Mouse (Mus musculus) liver, embryonic 13.5 days (tissue): Measurements from ENCODE around the gene Abhd16a. TPM values are rescaled to one million over a fixed set of nuclear protein-coding genes. Genes with fewer than 3 reads are reported as not detected.

ENCODE experiments used
- ATAC-seq: fragments of 200-750 bp; cut with Nextera tagmentation; 2 replicates; pipeline ENCODE4 v1.8.0; 2017; ENCODE audit warnings: low read depth, mild to moderate bottlenecking, moderate number of reproducible peaks, moderate library complexity
- DNase-seq: peaks from one replicate; pipeline ENCODE4 v3.0.0; 2022
- H3K27ac ChIP-seq: fragments of 300-500 bp; sonication (generic); 2 replicates; pipeline ENCODE4 v1.5.1; 2015; ENCODE audit warnings: moderate library complexity, mild to moderate bottlenecking, inconsistent platforms
- H3K27me3 ChIP-seq: fragments of 300-500 bp; sonication (generic); 2 replicates; pipeline ENCODE4 v1.6.1; 2015; ENCODE audit warnings: mild to moderate bottlenecking, inconsistent platforms
- H3K36me3 ChIP-seq: fragments of 300-500 bp; sonication (generic); 2 replicates; pipeline ENCODE4 v1.6.1; 2015; ENCODE audit warnings: mild to moderate bottlenecking, inconsistent platforms
- H3K4me1 ChIP-seq: fragments of 300-500 bp; sonication (generic); replicated peaks from 2 replicates; pipeline ENCODE4 v1.6.1; 2015; ENCODE audit warnings: inconsistent platforms
- H3K4me2 ChIP-seq: fragments of 300-500 bp; sonication (generic); 2 replicates; pipeline ENCODE4 v1.6.1; 2015; ENCODE audit warnings: inconsistent platforms, mild to moderate bottlenecking, moderate library complexity
- H3K4me3 ChIP-seq: fragments of 300-500 bp; sonication (generic); replicated peaks from 2 replicates; pipeline ENCODE4 v1.5.1; 2015; ENCODE audit warnings: mild to moderate bottlenecking, inconsistent platforms
- H3K9ac ChIP-seq: fragments of 300-500 bp; sonication (generic); 2 replicates; pipeline ENCODE4 v1.6.1; 2015; ENCODE audit warnings: mild to moderate bottlenecking, inconsistent platforms
- H3K9me3 ChIP-seq: fragments of 300-500 bp; sonication (generic); replicated peaks from 2 replicates; pipeline ENCODE4 v1.6.1; 2016; ENCODE audit warnings: inconsistent platforms
- WGBS: fragments of 180-500 bp; shearing (Covaris S2); methylation state at CpG from one replicate; pipeline ENCODE4 v1.1.7; 2015; ENCODE audit not compliant: insufficient replicate concordance; 5-methylcytosine and 5-hydroxymethylcytosine counted together
- polyA plus RNA-seq: library from polyadenylated mRNA; unstranded; fragments of >200 nt; fragmentation: Nextera tagmentation; extraction: Ambion mirVana; gene quantifications from 2 replicates; pipeline ENCODE4 v1.2.1, GENCODE M21; 2015

The Abhd16a gene
- polyA plus RNA-seq, 1 experiment from 2014 or later: 54.9 TPM

DNA sequence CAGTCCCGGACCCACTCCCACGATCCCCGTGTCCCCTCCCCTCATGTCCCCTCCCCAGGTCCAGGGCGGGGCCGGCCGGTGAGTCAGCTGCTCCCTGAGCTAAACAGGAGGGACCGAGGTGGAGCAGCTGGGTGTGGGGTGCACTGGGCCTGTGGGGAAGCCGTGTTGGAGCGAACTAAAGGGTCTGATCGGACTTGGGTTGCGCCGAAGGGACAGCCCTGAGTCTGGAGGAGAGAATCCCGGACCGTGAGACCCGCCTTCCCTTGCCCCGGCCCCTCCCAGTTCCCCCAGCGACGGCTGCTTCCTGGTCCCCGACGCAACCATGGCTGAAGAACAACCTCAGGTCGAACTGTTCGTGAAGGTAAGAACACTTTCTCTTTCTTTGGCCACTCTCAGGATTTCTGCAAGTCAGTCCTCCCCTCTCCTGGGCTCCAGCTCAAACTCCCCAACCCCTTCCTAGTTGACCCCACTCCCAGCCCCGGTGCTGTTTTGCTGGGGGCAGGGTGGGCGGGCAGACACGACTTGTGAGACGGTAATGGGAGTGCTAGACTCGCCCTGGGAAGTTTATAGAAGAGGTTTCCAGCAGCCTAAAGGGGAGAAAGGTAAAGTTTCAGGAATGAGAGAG, 38.8 kb upstream of the Abhd16a start:
- Histone ChIP-seq H3K9ac (peak overlapping the region; percentile 92), H3K9me3 (no peaks in the 10 kb centered on the region), H3K4me1 (peaks cover 75% of the 10 kb centered on the region), H3K4me3 (peak overlapping the region; percentile 78), H3K27me3 (no peaks in the 10 kb centered on the region), H3K36me3 (peaks cover 31% of the 10 kb centered on the region), H3K4me2 (peak overlapping the region; percentile 100), H3K27ac (peak overlapping the region; percentile 97)
- ATAC-seq (peak; percentile 51), DNase-seq (peak; percentile 63)
- under 1% methylated on average over 27 of the region's 27 CpGs for WGBS

DNA sequence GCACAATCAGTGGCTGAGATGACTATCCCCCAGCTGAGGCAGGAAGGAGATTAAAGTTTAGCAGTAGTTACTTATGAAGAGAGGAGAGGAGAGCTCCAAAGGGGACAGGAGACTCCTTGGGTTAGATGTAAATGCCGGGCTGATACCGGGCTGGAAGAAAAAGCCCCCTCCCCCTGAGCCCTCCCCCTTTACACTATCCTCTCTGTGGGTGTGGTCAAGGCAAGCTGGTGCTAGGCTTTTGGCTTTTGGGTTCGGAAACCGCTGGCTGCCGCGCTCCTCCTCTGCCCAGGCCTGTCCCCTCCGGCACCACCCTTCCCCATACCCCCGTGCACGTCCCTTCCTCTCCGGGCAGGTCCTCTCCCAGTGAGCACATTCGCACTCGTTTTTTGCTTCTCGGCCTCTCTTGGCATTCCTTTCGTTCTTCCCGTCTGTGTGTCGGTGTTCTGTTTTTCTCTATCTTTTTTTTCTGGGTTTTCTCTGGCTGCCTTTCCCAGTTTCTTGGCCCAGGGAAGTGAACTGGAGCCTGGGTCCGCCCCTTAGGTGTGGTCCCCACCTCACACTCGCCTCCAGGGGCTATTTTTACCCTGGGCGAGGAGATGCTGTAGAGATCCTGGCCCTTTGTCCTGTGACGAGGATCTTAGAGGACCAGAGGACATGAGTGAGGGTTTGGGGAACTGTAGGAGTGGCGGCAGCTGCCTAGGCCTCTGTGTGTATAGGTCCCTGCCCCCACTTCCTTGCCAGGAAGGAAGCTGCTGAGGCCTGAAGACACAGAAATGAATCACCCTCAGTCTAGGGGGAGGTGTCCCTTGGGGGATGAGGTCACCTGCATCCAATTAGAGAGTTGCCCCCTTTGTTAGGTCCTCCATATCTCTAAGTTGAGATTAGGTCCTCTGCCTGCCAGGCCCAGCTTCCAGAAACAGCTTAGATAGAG, 37.6 kb upstream of the Abhd16a start:
- H3K9me3 ChIP-seq: no peaks in the 10 kb centered on the region
- peak overlapping the region; percentile 92 for H3K9ac ChIP-seq
- WGBS: 2% methylated on average over 21 of the region's 21 CpGs
- peaks cover 43% of the 10 kb centered on the region for H3K36me3 ChIP-seq
- peak; percentile 63 for DNase-seq
- H3K4me1 ChIP-seq: peaks cover 74% of the 10 kb centered on the region
- peak overlapping the region; percentile 78 for H3K4me3 ChIP-seq
- H3K27ac ChIP-seq: peak overlapping the region; percentile 97
- H3K4me2 ChIP-seq: peak overlapping the region; percentile 100
- no peaks in the 10 kb centered on the region for H3K27me3 ChIP-seq
- peak; percentile 43 for ATAC-seq

DNA sequence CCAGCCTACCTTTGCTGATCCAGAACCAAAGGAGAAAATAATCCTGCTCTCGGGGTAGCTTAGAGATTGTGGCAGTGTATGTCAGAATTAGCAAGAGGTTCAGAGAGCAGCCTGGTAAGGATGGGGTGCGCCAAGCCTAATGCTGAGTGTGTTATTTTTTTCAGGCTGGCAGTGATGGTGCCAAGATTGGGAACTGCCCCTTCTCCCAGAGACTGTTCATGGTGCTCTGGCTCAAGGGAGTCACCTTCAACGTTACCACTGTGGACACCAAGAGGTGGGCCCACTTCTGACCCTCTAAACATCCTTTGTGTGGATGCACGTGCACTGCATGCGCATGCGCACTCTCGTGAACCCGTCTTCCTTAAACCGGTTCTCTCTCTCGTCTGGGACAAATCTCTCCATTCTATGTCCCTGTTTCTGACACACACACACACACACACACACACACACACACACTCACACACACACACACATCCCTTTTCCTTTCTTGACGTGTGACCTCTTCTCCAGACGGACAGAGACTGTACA, 36.7 kb upstream of the Abhd16a start:
- 82% methylated on average over 12 of the region's 12 CpGs for whole genome bisulfite sequencing
- Histone ChIP-seq H3K27ac (peak overlapping the region; percentile 97), H3K4me3 (peak overlapping the region; percentile 78)

DNA sequence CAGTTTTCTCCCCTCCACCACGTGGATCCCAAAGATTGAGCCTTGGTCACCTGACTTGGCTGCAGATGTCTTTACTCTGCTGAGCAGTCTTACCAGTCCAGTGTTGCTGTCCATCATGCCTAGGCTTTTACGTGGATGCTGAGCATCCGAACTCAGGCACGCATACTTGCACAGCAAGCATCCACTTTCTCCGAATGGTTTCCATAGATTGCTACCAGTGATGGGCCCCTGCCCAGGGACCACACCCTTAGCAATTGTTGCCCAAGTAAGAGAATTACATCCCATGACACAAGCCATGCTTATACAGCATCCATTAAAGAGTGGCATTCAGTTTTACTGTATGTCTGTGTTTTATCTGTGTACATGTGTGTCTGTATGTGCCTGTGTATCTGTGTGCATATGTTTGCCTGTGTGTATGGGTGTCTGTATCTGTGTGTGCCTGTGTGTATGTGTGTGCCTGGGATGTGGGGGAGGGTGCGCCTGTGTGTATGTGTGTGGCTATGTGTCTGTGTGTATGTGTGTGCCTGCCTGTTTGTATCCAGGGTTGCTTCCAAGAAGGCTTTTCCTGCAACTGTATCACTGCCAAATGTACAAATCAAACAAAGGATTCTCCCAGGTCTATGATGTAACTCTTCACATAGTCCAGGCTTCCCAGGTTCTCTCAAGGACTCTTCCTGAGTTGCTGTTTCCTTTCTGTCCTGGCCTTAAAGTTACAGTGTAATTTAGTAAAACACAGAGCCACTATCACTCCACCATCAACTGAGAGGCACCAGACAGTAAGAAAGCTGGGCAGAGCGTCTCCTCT, 33.2 kb upstream of the Abhd16a start:
- no peak for ATAC-seq
- Histone ChIP-seq H3K27ac (peak overlapping the region; percentile 6; the same call in 1 of the 2 replicates), H3K9me3 (no peaks in the 10 kb centered on the region), H3K4me1 (peaks cover 81% of the 10 kb centered on the region), H3K27me3 (peaks cover 6% of the 10 kb centered on the region; the same call in 1 of the 2 replicates), H3K4me2 (no peak overlapping the region), H3K9ac (0 out of 2 replicates have a peak overlapping the region, but pooled peaks have one; percentile 15), H3K36me3 (peaks cover 66% of the 10 kb centered on the region), H3K4me3 (no peak overlapping the region)
- 80% methylated on average over 7 of the region's 7 CpGs for WGBS
- DNase-seq: no peak

More for the DNA sequence above, 36.7 kb upstream of the Abhd16a start:
- peak overlapping the region; percentile 92 for H3K9ac ChIP-seq
- ATAC-seq: no peak
- H3K9me3 ChIP-seq: no peaks in the 10 kb centered on the region
- H3K36me3 ChIP-seq: peaks cover 49% of the 10 kb centered on the region
- H3K27me3 ChIP-seq: no peaks in the 10 kb centered on the region
- DNase-seq: no peak
- peaks cover 73% of the 10 kb centered on the region for H3K4me1 ChIP-seq
- peak overlapping the region; percentile 100 for H3K4me2 ChIP-seq

DNA sequence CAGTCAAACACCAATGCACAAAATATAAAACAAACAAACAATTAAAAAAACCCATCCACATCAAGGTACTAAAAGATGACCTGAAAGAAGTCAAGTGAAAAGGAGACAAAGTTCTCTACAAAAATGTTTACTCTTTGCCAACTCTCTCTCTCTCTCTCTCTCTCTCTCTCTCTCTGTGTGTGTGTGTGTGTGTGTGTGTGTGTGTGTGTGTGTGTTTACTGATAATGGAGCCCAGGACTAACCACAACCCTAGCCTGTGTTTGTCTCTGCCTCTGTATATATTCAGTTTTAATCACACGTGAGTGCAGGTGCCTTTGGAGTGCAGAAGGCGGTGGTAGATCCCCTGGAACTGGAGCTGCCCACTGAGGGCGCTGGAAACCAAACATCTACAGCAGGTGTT, 32.0 kb upstream of the Abhd16a start:
- 33% methylated on average over 3 of the region's 3 CpGs for WGBS
- DNase-seq (no peak), ATAC-seq (no peak)
- no peak overlapping the region for H3K4me3 ChIP-seq
- no peak overlapping the region for H3K9ac ChIP-seq
- peaks cover 73% of the 10 kb centered on the region for H3K36me3 ChIP-seq
- H3K27ac ChIP-seq: peak overlapping the region; percentile 24; the same call in 1 of the 2 replicates
- peaks cover 14% of the 10 kb centered on the region for H3K27me3 ChIP-seq
- peaks cover 80% of the 10 kb centered on the region for H3K4me1 ChIP-seq
- no peaks in the 10 kb centered on the region for H3K9me3 ChIP-seq
- H3K4me2 ChIP-seq: no peak overlapping the region

DNA sequence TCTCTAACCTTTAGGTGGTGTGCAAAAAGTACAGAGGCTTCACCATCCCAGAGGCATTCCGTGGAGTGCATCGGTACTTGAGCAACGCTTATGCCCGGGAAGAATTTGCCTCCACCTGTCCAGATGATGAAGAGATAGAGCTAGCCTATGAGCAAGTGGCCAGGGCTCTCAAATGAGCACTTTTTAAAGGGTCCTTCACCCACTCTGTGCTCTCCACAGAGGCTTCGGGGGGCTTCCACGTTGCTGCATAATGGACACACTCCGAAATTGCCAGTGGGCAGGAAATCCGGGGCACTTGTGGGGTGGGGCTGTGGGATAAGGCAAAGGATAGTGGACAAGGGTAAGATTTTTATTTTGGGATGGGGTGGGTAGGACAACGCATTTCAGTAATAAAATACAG, 30.7 kb upstream of the Abhd16a start:
- Histone ChIP-seq H3K9ac (no peak overlapping the region), H3K9me3 (no peaks in the 10 kb centered on the region), H3K36me3 (peaks cover 60% of the 10 kb centered on the region), H3K4me1 (peaks cover 70% of the 10 kb centered on the region), H3K4me2 (peak overlapping the region; percentile 92; the same call in 1 of the 2 replicates), H3K4me3 (no peak overlapping the region), H3K27ac (peak overlapping the region; percentile 44; the same call in 1 of the 2 replicates), H3K27me3 (peaks cover 26% of the 10 kb centered on the region)
- WGBS: 69% methylated on average over 9 of the region's 9 CpGs
- DNase-seq (no peak), ATAC-seq (no peak)

DNA sequence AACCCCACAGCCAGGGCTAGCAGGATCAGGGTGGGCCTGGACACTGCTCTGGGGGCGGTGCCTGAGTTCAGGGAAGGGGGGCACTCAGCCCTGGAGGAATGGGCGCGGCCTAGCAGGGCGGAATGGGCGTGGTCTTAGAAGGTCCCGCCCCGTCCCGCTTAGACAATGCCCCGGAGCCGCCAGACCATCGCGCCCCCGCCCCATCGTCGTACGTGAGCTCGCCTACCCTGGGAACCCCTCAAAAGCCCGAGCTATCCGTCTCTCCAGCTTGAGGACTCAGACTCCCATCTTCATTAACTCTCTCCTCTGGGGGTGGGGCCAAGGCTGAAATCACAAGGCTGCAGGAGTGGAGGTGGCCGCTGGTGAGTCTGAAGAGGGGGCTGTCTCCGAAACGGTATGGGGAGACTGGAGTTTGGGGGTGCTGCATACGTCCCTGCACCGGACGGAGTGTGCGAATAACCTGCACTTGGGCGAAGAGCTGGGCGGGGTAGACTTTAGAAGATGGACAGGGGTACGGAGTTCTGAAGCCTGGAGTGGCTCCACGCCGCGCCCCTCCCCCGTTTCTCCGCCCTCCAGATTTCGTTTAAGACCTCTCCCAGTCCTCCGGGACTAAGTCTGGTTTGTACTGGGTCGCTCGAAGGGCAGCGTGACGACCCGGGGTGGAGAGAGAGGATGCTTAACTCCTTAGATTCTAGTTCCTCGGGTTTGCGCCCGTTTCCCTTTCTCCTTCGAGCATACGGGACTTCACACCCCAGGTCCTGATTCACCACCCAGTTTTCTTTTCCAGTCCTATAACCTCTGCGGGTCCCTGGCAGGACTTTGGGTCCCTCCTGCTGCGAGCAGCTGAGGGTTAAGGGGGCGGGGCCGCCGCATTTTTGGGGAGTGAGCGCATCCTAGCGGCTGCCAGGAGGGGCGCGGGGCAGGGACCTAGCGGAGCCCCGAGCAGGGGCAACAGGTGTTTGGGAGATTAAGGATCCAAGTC, 29.9 kb upstream of the Abhd16a start, which contains the start of gene Ddah2:
Gene Ddah2, plus strand, starts transcription at position 125 of the 982 bp plus-strand sequence.
- Histone ChIP-seq H3K27me3 (peaks cover 35% of the 10 kb centered on the region), H3K36me3 (peaks cover 51% of the 10 kb centered on the region), H3K9ac (peak within 1 kb of the TSS; percentile 70), H3K4me1 (peaks cover 67% of the 10 kb centered on the region), H3K27ac (peak within 1 kb of the TSS; percentile 44), H3K9me3 (no peaks in the 10 kb centered on the region), H3K4me3 (peak within 1 kb of the TSS; percentile 65), H3K4me2 (peak within 1 kb of the TSS; percentile 92)
- ATAC-seq (peak; percentile 74), DNase-seq (peak; percentile 75)
- under 1% methylated on average over 57 of the region's 57 CpGs for WGBS

DNA sequence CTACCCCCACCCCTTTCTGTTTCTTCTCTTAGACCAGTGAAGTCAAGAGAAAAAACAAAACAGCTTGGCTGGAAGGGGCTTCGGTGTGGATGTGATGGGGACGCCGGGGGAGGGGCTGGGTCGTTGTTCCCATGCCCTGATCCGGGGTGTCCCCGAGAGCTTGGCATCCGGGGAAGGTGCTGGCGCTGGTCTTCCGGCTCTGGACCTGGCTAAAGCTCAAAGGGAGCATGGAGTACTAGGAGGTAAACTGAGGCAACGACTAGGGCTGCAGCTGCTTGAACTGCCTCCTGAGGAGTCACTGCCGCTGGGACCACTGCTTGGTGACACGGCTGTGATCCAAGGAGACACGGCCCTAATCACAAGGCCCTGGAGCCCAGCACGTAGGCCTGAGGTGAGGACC, 29.0 kb upstream of the Abhd16a start:
- H3K9ac ChIP-seq: peak overlapping the region; percentile 70
- no peak overlapping the region for H3K27ac ChIP-seq
- 40% methylated on average over 14 of the region's 14 CpGs for WGBS
- H3K4me1 ChIP-seq: peaks cover 73% of the 10 kb centered on the region
- DNase-seq (no peak), ATAC-seq (no peak)
- no peaks in the 10 kb centered on the region for H3K9me3 ChIP-seq
- peaks cover 44% of the 10 kb centered on the region for H3K27me3 ChIP-seq
- H3K36me3 ChIP-seq: peaks cover 44% of the 10 kb centered on the region
- H3K4me3 ChIP-seq: peak overlapping the region; percentile 65
- H3K4me2 ChIP-seq: peak overlapping the region; percentile 92

DNA sequence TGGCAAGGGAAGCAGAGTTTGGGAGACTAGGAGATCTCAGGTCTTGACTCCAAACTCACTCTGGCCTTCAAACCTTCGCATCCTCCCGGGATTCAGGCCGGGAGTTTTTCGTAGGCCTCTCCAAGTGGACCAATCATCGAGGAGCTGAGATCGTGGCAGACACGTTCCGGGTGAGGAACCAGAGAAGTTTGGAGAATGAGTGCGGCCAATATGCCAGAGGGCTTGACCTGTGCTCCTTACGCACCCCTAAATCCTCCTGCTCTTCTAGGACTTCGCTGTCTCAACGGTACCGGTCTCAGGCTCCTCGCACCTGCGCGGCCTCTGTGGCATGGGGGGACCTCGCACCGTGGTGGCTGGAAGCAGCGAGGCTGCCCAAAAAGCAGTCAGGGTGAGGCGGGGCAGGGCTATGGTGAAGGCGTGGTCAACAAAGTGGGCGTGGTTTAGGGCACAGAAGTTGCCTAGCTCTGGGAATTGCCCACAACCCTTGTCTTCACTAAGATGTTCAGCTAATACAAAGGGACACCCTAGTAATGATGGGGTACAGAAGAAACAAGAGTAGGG, 28.2 kb upstream of the Abhd16a start:
- Histone ChIP-seq H3K9me3 (no peaks in the 10 kb centered on the region), H3K4me1 (peaks cover 75% of the 10 kb centered on the region), H3K27ac (no peak overlapping the region), H3K4me2 (peak overlapping the region; percentile 92), H3K36me3 (peaks cover 36% of the 10 kb centered on the region), H3K27me3 (peaks cover 51% of the 10 kb centered on the region), H3K9ac (0 out of 2 replicates have a peak overlapping the region, but pooled peaks have one; percentile 70), H3K4me3 (peak overlapping the region; percentile 65; the same call in 1 of the 2 replicates)
- whole genome bisulfite sequencing: 63% methylated on average over 22 of the region's 22 CpGs
- ATAC-seq: no peak
- peak; percentile 53 for DNase-seq
